Mouse (Mus musculus) fibroblast of lung, adult 2 months (primary cell): ENCODE results near the gene Ms4a13.
"Not testable (repeated sequence)": the region's sequence is repeated elsewhere in the genome, so short reads cannot be mapped to it uniquely, and the experiment has no call there.

Source experiments
- DNase-seq: peaks from one replicate; pipeline ENCODE4 v3.0.0-alpha.2; 2011; ENCODE audit warnings: low read depth

Gene Ms4a13

DNA sequence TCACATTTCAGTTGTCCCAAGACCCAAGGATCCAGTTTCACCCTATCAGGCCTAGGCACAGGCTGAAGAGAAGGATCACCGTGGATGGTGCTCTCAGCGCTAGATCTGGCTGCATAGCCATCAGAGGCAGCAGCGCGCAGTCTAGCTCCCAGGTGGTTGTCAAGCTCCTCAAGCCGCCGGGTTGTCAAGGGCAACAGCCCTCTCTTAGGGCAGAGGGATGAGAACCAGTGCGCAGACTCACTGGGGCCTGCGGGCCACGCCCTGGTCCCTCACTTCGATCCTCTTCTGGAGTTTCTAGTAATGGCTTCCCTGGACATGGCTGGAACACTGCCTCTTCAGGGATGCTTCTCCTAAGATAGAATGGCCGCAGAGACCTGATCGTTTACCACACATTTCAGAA lies at the start of gene Ms4a13:
TSS of gene Ms4a13 (minus strand) at position 192 of the 400 bp plus-strand sequence.
- no peak for DNase-seq

DNA sequence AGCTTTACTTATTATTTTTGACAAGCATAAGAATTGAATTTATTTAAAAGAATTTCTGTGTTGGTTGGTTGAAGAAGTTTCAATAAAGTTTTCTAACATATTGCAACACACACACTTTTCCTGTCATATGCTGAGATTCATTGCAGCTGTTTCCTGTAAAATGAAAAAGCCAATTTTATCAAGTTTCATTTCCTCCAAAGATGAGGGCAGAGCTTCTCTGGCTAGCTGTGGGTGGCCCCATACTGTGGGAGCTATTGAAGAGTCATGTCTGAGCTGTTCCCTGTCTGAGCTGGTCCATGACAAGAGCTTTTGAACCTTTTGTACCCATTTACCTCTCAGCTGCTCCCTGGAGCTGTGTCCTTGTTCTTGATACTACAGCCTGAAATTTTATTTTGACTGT lies 47.7 kb upstream of the Ms4a13 start:
- DNase-seq = no peak

DNA sequence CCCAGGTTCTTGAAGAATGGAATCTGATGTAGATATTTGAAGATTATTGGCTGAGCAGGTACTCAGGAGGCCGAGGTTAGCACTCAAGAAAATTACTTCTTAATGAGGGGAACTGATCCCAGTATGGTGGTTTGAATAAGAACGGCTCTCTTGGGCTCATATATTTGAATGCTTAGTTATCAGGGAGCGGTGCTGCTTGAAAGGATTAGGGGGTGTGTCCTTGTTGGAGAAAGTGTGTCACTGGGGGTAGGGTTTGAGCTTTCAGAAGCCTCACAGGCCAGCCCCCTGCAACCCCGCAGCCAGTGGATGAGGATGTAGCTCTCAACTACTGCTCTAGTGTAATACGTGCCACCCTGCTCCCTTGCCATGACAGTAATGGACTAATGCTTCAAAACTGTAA lies 46.0 kb upstream of the Ms4a13 start:
- DNase-seq = no peak

DNA sequence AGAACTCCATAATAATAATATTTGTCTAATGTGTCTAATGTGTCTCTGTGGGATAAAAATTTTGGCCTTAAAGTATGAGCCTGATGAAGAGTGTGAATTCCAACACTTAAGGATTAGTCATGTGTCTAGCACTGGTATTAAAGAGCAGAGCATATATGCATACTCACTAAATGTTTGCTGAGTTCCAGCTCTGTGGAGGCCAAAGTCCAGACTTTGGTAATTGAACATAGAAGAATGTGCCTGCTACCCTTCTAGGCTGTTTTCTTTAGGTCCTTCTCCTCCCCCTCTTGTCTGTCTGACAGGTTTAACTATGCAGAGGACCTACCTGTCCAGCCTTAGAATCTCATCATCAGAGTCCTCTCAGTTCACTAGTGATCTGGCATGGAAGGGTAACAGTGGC lies 39.3 kb upstream of the Ms4a13 start:
- no peak for DNase-seq

DNA sequence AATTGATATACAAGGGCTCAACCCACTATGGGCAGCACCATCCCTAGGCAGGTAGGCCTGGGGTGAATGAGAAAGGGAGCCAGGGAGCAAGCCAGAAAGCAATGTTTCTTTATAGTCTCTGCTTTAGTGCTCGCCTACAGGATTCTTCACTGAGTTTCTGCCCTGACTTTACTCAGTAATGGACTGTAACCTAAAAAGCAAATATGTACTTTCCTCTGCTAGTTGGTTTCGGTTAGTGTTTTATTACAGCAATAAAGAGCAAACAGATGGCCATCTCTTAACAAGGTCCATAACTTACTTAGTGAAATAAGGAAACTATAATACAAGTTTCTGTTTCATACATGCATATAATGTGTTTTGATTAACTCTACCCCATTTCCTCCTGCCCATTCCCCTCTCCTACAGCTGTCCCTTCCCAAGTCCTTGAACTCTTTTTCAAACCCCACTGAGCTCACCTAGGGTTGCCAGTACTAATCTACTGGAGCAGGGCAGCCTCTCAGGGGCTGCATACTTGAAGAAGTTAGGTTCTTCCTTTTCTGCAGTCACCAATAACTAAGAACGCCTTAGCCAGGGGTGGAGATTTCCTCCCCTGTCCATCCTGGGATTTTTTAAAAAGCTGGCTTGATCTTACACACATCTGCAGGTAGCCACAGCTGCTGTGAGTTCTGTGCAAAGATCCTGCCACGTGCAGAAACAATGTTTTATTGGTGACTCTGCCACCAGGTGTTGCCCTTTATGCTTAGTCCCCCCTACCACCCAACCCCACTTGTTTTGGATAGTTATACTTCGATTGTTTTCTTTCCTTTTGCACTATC lies 38.6 kb upstream of the Ms4a13 start:
- DNase-seq = no peak

DNA sequence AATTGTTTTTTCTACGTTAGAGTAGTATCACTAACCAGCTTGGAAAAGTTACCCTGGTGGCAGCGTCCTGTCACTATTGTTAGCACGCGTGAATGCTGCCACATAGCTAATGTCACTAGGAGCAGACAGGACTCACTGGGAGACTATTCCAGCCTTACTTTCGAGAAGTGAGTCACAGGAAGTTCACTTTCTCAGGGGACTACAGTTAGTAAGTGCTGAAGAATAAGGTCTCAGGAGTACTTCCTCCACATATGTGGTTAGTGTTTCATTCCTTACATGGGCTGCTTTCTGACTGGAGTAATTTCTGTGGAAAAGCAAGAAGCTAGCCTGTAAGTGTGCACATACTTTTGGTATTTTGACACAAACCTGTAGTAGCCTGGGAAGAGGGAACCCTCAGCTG lies 37.7 kb upstream of the Ms4a13 start:
- no peak for DNase-seq

DNA sequence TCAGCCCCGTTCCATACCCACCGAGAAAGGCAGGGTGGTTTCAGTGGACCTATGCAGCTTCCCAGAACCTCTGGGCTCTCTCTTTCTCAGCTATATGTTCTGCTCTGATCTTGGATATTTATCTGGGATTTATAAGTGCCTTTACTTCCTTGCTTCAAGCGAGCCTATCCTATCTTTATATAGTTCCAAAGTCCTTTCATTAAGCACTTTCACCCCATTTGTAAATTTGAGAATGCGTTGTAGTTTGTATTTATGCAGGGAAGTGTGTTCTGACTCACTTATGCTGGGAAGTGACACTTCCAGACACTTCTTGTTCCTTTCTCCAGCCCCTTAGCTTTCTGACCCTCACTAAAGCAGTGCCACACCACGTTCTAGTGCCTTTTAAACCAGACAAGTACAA lies 35.8 kb upstream of the Ms4a13 start, which contains the start of gene Ms4a12:
TSS of gene Ms4a12 (minus strand) at position 101 of the 400 bp plus-strand sequence.
- no peak for DNase-seq

DNA sequence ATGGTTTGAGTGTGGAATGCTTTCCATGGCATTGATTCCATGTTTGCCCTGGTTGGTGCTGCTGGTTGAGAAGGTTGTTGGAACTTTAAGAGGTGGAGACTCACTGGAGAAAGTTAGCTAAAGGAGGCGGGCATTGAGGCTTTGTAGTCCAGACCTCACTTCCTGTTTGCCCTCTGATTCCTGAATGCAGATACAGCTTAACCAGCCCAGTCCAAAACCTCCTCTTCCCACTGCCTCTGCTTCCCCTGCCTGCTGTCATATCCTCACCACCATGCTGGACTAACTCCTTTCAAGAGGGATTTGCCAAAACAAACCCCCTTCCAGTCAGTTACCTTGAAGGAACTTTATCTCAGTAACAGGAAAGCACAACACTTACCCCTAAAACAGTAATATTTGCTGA lies 4.0 kb downstream of the Ms4a13 start:
- DNase-seq = no peak

DNA sequence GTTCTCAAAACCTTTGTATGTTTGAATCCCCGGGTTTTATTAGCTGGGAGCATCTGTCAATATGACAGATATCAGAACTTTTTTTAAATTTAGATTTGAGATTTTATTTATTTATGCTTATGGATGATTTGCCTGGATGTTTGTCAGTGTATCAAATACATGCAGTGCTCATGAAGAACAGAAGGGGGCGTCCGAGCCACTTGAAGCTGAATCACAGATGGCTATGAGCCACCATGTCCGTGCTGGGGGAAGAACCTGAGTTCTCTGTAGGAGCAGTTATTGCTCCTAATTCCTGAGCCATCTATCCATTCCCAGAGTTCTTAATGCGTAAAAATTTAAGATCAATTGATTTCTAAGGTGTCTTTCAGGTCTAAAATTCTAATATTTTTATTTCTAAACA lies 12.4 kb downstream of the Ms4a13 start:
- no peak for DNase-seq

DNA sequence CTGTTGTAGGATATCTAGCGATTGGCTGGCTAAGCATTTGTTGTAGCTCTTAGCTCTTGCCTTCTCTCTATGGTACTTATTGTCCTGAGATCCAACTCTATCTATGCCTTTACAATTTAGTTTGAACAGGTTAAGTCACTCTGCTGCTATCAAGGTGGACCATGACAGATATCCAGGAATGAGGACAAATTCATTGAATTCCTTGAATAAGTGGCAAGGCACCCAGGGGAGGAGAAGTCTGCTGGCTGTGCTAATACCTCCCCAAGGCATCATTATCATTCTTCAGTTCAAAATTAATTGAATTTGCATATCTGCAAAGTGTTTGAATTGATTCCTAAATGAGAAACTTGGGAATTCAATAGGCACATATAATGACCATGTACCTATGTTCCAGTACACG lies 19.1 kb downstream of the Ms4a13 start:
- DNase-seq = no peak

DNA sequence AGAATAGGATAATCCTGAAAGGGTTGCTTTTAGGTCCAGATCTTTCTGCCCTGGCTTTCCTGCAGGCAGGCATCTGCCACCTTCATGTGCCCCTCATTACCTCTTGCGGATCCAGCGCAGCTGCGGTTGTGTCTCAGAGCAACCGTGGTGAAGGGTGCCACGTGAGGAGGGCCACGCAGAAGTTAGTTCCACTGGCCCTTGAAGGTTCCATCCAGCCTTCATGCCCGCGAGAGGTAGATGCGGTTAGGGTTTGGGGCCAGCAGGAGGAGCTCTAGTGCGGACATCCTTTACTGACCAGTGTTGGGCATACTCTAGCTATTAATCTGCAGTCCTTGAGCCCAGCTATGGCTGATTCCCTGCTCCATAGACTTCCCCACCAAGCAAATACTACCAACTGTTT lies 31.4 kb downstream of the Ms4a13 start, which contains the start of gene 1700025F22Rik:
TSS of gene 1700025F22Rik (minus strand) at position 149 of the 400 bp plus-strand sequence.
- DNase-seq = no peak

DNA sequence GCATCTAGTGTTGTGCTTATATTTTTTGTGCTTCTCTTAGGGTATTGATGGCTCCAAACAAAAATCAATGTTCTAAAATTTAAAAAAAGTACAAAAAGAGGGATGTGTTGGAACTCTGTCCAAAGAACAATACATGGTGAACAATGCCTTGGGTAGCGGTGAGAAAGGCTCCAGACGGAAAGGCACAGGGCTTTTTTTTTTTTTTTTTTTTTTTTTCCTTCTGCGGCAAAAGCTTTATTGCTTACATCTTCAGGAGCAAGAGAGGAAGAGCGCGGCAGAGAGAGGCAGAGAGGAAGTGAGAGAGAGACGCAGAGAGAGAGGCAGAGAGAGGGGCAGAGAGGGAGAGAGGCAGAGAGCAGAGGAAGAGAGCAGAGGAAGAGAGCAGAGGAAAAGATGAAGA lies 38.6 kb downstream of the Ms4a13 start:
- DNase-seq = not testable (repeated sequence)

DNA sequence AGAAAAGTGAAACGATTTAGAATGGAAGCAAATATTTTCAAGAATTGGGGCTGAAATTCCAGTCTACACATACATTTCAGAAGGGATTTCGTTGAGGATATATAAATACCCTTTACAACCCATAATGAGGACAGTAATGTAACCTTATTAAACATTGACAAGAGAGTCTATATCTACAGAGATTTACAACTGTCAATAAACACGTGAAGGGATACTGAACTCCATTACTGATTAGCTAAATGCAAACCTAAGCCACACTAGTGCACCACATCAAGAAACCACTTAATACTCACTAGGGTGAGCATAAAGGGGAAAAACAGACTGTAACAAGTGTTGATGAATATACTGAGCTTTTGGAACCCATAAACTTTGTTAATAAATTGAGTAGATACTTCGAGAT lies 61.2 kb downstream of the Ms4a13 start:
- DNase-seq = no peak

DNA sequence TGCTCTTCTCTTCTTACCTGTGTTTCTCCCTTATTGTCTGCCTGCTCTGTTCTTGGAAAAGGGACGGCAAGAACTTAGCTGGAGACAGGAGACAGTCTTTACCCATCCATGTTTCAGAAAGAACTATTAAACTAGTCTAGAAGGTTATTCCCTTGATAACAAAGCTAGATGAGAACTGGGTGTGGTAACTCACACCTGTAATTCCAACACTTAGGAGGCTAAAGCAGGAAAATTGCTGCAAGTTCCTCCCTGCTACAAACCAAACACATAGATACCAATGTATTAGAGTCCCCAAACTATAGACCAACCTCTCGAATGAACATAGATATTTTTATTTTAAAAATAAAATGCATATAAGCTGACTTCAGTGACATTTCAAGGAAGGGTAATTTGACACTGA lies 61.7 kb downstream of the Ms4a13 start:
- DNase-seq = no peak

DNA sequence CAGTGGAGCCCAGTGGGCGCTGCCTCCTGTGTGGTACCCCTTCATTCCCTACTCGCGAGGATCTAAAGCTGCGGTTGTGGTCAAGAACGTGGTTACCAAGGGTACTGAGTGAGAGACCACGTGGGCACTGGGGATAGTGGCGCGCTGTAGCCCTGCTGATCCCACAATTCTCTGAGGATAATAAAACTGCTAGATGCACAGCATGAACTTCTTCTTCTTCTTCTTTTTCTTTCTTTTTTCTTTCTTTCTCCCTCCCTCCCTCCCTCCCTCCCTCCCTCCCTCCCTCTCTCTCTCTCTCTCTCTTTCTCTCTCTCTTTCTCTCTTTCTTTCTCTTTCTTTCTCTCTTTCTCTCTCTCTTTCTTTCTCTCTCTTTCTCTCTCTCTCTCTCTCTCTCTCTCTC lies 65.8 kb downstream of the Ms4a13 start, which contains the start of gene 1700017D01Rik:
TSS of gene 1700017D01Rik (minus strand) at position 101 of the 400 bp plus-strand sequence.
- DNase-seq = not testable (repeated sequence)

DNA sequence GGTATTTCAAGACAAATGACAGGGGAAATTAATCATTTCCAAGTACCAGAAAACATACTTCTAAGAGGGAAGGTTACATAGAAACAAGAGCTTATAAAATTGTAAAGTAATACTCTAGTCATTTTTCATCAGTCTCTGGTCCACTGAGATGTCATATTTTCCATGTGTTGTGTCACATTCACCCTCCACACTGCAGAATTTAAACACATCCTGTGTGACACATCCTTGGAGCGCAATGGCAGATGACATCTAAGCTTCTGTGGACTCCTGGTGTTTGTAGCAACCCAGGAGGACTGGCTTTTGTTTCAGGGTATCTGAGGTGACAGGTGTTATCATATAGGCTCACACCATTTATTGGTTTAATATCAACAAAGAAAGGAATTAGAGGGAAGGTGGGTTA lies 66.8 kb downstream of the Ms4a13 start:
- DNase-seq = no peak

DNA sequence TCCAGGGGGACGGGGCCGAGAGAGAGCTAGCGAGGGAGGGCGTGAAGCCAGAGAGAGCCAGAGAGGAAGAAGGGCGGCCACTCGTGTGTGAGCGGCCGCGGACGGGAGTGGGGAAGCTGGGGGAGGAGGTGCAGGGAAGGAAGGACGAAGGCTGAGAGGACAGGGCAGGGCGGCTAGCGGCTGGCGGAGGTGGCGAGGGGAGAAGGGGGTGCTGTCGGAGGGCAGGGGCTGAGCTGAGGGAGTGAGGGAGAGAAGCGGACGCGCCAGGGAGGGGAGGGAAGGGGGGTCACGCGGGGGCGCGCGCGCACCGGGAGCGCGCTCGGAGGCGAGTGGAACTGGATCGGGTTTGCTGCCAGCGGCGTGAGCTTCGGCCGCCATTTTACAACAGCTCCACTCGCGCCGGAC lies 75.5 kb downstream of the Ms4a13 start:
- not testable (repeated sequence) for DNase-seq
